Mouse (Mus musculus): ENCODE measurements around the gene Clec4d. TPM values are rescaled to one million over a fixed set of nuclear protein-coding genes. Genes with fewer than 3 reads are reported as not detected.

Gene Clec4d
- polyA plus RNA-seq, 1 experiment from 2014 or later, result not detected

Other genes starting within 250 kb of the Clec4d start
- gene Clec4b1, start 212.1 kb upstream of the Clec4d start, polyA plus RNA-seq (2015; fragmentation: Nextera tagmentation; extraction: Ambion mirVana), result not detected in 2 replicates
- gene Clec4a2, start 155.7 kb upstream of the Clec4d start, polyA plus RNA-seq (2015; fragmentation: Nextera tagmentation; extraction: Ambion mirVana), result 0.74 and 1.4 TPM in 2 replicates
- gene Clec4b2, start 89.2 kb upstream of the Clec4d start, polyA plus RNA-seq (2015; fragmentation: Nextera tagmentation; extraction: Ambion mirVana), result not detected in 2 replicates
- gene Clec4n, start 32.3 kb upstream of the Clec4d start, polyA plus RNA-seq (2015; fragmentation: Nextera tagmentation; extraction: Ambion mirVana), result 0.44 and 1.1 TPM in 2 replicates
- gene Clec4e, start 27.8 kb downstream of the Clec4d start, polyA plus RNA-seq (2015; fragmentation: Nextera tagmentation; extraction: Ambion mirVana), result not detected in 2 replicates
- gene Vmn2r19, start 46.2 kb downstream of the Clec4d start, polyA plus RNA-seq (2015; fragmentation: Nextera tagmentation; extraction: Ambion mirVana), result not detected in 2 replicates
- not detected in 2 replicates for gene Vmn2r20, start 156.0 kb downstream of the Clec4d start, polyA plus RNA-seq (2015; fragmentation: Nextera tagmentation; extraction: Ambion mirVana)